Mouse (Mus musculus) intestine, embryonic 14.5 days (tissue): ENCODE data around the gene Sec61a1. TPM values are rescaled to one million over a fixed set of nuclear protein-coding genes. Genes with fewer than 3 reads are reported as not detected.
A peak's percentile ranks its signal among the peaks of the same experiment; 100 is the strongest.

Experiments used
- ATAC-seq: fragments of 200-750 bp; cut with Nextera tagmentation; replicated peaks from 2 replicates; pipeline ENCODE4 v1.8.0; 2017; ENCODE audit warnings: low read depth, moderate number of reproducible peaks, moderate TSS enrichment, moderate library complexity; ENCODE audit not compliant: low FRiP score, low TSS enrichment
- DNase-seq: peaks from one replicate; pipeline ENCODE4 v3.0.0-alpha.2; 2018; ENCODE audit warnings: low spot score
- H3K27ac ChIP-seq: fragments of 300-500 bp; sonication (generic); 2 replicates; pipeline ENCODE4 v1.5.1; 2014; ENCODE audit warnings: low read depth, mild to moderate bottlenecking, control low read depth
- H3K27me3 ChIP-seq: fragments of 300-500 bp; sonication (generic); replicated peaks from 2 replicates; pipeline ENCODE4 v1.6.1; 2014; ENCODE audit warnings: low read length, control low read depth; ENCODE audit not compliant: control insufficient read depth, insufficient read depth
- H3K36me3 ChIP-seq: fragments of 300-500 bp; sonication (generic); 2 replicates; pipeline ENCODE4 v1.6.1; 2014; ENCODE audit warnings: low read length, control low read depth; ENCODE audit not compliant: control insufficient read depth, insufficient read depth
- H3K4me1 ChIP-seq: fragments of 300-500 bp; sonication (generic); replicated peaks from 2 replicates; pipeline ENCODE4 v1.6.1; 2014; ENCODE audit warnings: low read length, control low read depth, mixed read lengths; ENCODE audit not compliant: control insufficient read depth, insufficient read depth
- H3K4me2 ChIP-seq: fragments of 300-500 bp; sonication (generic); 2 replicates; pipeline ENCODE4 v1.6.1; 2014; ENCODE audit warnings: low read length
- H3K4me3 ChIP-seq: fragments of 300-500 bp; sonication (generic); 2 replicates; pipeline ENCODE4 v1.5.1; 2014; ENCODE audit warnings: low read depth, low read length, control low read depth, mixed read lengths
- H3K9ac ChIP-seq: fragments of 300-500 bp; sonication (generic); 2 replicates; pipeline ENCODE4 v1.6.1; 2014; ENCODE audit warnings: mild to moderate bottlenecking, low read length
- H3K9me3 ChIP-seq: fragments of 300-500 bp; sonication (generic); 2 replicates; pipeline ENCODE4 v1.6.1; 2016; ENCODE audit warnings: low read length, control low read depth; ENCODE audit not compliant: control insufficient read depth
- WGBS: fragments of 180-500 bp; shearing (Covaris S2); extraction: QIAGEN DNeasy Blood & Tissue Kit; methylation state at CpG from one replicate; pipeline ENCODE4 v1.1.7; 2014; 5-methylcytosine and 5-hydroxymethylcytosine counted together
- polyA plus RNA-seq: library from polyadenylated mRNA; unstranded; fragments of >200 nt; fragmentation: Nextera tagmentation; extraction: Ambion mirVana; gene quantifications from 2 replicates; pipeline ENCODE4 v1.2.1, GENCODE M21; 2014

Sec61a1 gene
- polyA plus RNA-seq, 1 experiment from 2014 or later, result 246 TPM

GRCm38 (mm10) chr6:88549137-88549814 lies 30.6 kb upstream of the Sec61a1 start:
- Histone ChIP-seq H3K4me3 (no peak overlapping the region), H3K27ac (no peak overlapping the region), H3K9ac (no peak overlapping the region), H3K9me3 (no peaks in the 10 kb centered on the region), H3K27me3 (peaks cover 17% of the 10 kb centered on the region), H3K4me1 (no peaks in the 10 kb centered on the region), H3K36me3 (no peaks in the 10 kb centered on the region), H3K4me2 (no peak overlapping the region)
- peak; percentile 95 for DNase-seq
- no peak for ATAC-seq
- WGBS, result 34% methylated on average over 4 of the region's 4 CpGs

- Histone ChIP-seq H3K36me3 (no peaks in the 10 kb centered on the region), H3K4me1 (no peaks in the 10 kb centered on the region), H3K4me2 (no peak overlapping the region), H3K9ac (no peak overlapping the region), H3K27ac (no peak overlapping the region), H3K4me3 (no peak overlapping the region), H3K9me3 (no peaks in the 10 kb centered on the region), H3K27me3 (peaks cover 18% of the 10 kb centered on the region)
- 79% methylated on average over 10 of the region's 10 CpGs for WGBS
- ATAC-seq, result no peak
- DNase-seq, result peak; percentile 20
These were observed 29.8 kb upstream of the Sec61a1 start for GRCm38 (mm10) chr6:88548405-88549049.

- H3K4me2 ChIP-seq, result no peak overlapping the region
- 38% methylated on average over 10 of the region's 10 CpGs for WGBS
- no peak for ATAC-seq
- no peaks in the 10 kb centered on the region for H3K36me3 ChIP-seq
- no peak overlapping the region for H3K9ac ChIP-seq
- H3K4me1 ChIP-seq, result no peaks in the 10 kb centered on the region
- H3K4me3 ChIP-seq, result no peak overlapping the region
- DNase-seq, result no peak
- H3K27ac ChIP-seq, result no peak overlapping the region
- peaks cover 18% of the 10 kb centered on the region for H3K27me3 ChIP-seq
- H3K9me3 ChIP-seq, result no peaks in the 10 kb centered on the region
These were observed 26.7 kb upstream of the Sec61a1 start for GRCm38 (mm10) chr6:88545397-88545790.

- H3K4me1 ChIP-seq, result no peaks in the 10 kb centered on the region
- no peak overlapping the region for H3K4me3 ChIP-seq
- 46% methylated on average over 11 of the region's 11 CpGs for WGBS
- H3K36me3 ChIP-seq, result no peaks in the 10 kb centered on the region
- H3K27ac ChIP-seq, result no peak overlapping the region
- DNase-seq (no peak), ATAC-seq (no peak)
- no peak overlapping the region for H3K9ac ChIP-seq
- H3K27me3 ChIP-seq, result peaks cover 18% of the 10 kb centered on the region
- no peaks in the 10 kb centered on the region for H3K9me3 ChIP-seq
- H3K4me2 ChIP-seq, result no peak overlapping the region
These were observed 26.1 kb upstream of the Sec61a1 start for GRCm38 (mm10) chr6:88544644-88545396.

GRCm38 (mm10) chr6:88544241-88544640 lies 25.5 kb upstream of the Sec61a1 start:
- WGBS, result 88% methylated on average over 3 of the region's 3 CpGs
- H3K27ac ChIP-seq, result no peak overlapping the region
- DNase-seq (no peak), ATAC-seq (no peak)
- H3K4me1 ChIP-seq, result no peaks in the 10 kb centered on the region
- H3K27me3 ChIP-seq, result peaks cover 18% of the 10 kb centered on the region
- no peaks in the 10 kb centered on the region for H3K36me3 ChIP-seq
- no peak overlapping the region for H3K4me2 ChIP-seq
- H3K4me3 ChIP-seq, result no peak overlapping the region
- no peaks in the 10 kb centered on the region for H3K9me3 ChIP-seq
- no peak overlapping the region for H3K9ac ChIP-seq

- Histone ChIP-seq H3K4me1 (no peaks in the 10 kb centered on the region), H3K9ac (no peak overlapping the region), H3K36me3 (no peaks in the 10 kb centered on the region), H3K4me2 (no peak overlapping the region), H3K9me3 (no peaks in the 10 kb centered on the region), H3K27me3 (peaks cover 4% of the 10 kb centered on the region; the same call in 1 of the 2 replicates), H3K4me3 (no peak overlapping the region), H3K27ac (no peak overlapping the region)
- 69% methylated on average over 2 of the region's 2 CpGs for WGBS
- DNase-seq, result no peak
- ATAC-seq, result no peak
These were observed 21.5 kb upstream of the Sec61a1 start for GRCm38 (mm10) chr6:88540093-88540755.

- Histone ChIP-seq H3K4me1 (no peaks in the 10 kb centered on the region), H3K27me3 (no peaks in the 10 kb centered on the region), H3K36me3 (no peaks in the 10 kb centered on the region), H3K4me3 (no peak overlapping the region), H3K27ac (no peak overlapping the region), H3K4me2 (no peak overlapping the region), H3K9ac (no peak overlapping the region), H3K9me3 (no peaks in the 10 kb centered on the region)
- DNase-seq, result no peak
- no peak for ATAC-seq
These were observed 11.6 kb upstream of the Sec61a1 start for GRCm38 (mm10) chr6:88530306-88530705.

- Histone ChIP-seq H3K36me3 (no peaks in the 10 kb centered on the region), H3K27ac (no peak overlapping the region), H3K4me3 (no peak overlapping the region), H3K4me2 (no peak overlapping the region), H3K27me3 (no peaks in the 10 kb centered on the region), H3K9me3 (no peaks in the 10 kb centered on the region), H3K4me1 (peaks cover 7% of the 10 kb centered on the region), H3K9ac (no peak overlapping the region)
- WGBS, result 82% methylated on average over 4 of the region's 4 CpGs
- DNase-seq (no peak), ATAC-seq (no peak)
These were observed 5.4 kb upstream of the Sec61a1 start for GRCm38 (mm10) chr6:88524056-88524455.
